Mouse (Mus musculus) gastrocnemius, adult 18-20 months (tissue): ENCODE measurements at regions not wholly inside any gene's neighbourhood (a gene's known extent, or its start where the extent isn't known, plus 50 kb on each side); places are given as distances from the start of the nearest gene placed in this dataset.

Experiments
- DNase-seq: peaks from one replicate; pipeline ENCODE4 v3.0.0; 2021; ENCODE audit warnings: low spot score

GRCm38 (mm10) chr14:33794262-33794661, 129.1 kb upstream of the Gdf10 start:
- DNase-seq: no peak

DNA sequence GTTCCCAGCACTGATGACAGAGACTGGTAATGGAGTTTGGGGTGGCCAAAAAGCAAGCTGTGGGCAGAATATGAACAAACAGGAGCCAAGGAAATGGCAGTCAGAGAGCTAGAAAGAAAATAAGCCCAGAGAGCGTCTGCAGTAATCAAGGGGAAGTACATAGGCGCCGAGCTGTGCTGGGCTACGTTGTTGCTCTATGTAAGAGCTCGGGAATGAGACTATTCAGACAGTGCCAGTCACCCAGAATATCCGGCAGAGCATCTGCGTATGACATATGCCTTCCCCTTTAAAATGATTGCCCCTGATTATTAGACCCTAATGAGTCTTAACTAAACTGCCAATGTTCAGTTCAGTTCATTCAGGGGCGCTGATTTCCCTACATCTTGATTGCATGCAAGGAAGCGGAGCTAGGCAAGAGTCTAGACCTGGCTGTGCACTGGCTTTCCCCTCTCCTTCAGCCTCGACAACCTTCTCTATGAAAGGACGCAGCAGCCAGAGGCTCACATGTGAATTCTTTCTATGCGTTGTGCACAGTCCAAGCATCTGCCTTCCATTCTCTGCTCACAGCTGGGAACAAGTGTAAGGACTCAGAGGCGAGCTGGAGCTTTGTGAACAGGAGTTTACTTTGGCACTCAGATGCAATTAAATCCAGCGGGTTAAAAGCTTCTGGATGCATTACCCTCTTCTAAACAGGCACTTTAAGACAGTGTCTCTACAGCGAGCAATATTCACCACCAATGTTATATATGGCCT, 125.7 kb upstream of the Gdf10 start:
- DNase-seq: no peak

DNA sequence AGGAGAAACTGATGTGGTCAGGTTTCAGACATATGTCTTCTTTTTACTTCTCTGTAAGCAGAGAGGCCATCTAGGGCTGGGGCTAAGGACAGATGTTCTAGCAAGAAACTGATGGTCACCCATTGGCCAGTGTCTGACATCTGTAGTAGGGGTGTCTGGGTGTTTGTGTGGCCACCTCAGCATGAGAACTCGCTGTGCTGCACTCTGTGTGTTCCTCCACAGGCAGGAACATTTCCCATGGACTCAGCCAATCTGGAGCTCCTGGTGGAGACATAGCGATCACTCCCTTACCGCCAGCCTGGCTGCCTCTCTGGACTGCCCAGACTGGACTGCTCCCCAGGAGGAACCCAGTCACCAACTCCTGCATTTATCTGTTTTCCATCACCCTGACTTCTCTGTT, 119.1 kb upstream of the Gdf10 start:
- peak; percentile 56 for DNase-seq

DNA sequence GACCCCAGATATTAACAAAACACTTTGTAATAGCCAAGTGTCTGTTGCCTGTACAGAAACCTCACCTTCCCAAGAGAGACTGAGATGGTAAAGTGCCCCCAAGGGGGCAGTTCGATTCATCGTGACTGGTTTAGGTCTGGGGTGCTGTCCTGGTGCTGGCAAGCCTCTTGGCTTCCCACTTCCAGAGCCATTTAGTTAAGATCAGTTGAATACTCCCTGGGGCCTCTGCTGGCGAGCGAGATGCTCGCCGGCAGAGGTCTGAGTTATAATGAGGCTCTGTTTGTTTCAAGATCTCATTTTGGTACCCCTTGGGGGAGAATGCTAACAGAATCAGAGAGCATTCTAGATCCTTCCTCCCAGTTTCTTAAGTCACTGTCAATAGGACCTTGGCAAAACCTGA, 118.7 kb upstream of the Gdf10 start:
- peak; percentile 34 for DNase-seq

DNA sequence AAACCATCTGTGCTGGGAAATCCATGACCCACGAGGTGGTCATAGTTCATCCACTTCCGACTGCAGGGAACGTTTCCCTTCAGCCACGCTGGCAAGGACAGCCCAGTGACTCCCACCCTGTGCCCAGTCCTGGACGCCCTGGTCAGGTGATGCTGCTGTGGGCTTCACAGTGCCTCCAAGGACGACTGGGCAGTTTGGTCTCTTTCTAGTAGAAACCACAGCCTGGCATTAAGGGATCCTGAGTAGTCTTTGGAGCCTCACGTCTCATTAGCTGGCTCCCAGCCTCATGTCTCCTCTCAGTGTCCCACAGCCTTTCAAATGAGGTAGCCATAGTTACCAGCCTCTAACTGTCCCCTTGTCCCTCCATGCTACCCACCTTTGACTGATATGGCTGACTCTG, 116.2 kb upstream of the Gdf10 start:
- no peak for DNase-seq

DNA sequence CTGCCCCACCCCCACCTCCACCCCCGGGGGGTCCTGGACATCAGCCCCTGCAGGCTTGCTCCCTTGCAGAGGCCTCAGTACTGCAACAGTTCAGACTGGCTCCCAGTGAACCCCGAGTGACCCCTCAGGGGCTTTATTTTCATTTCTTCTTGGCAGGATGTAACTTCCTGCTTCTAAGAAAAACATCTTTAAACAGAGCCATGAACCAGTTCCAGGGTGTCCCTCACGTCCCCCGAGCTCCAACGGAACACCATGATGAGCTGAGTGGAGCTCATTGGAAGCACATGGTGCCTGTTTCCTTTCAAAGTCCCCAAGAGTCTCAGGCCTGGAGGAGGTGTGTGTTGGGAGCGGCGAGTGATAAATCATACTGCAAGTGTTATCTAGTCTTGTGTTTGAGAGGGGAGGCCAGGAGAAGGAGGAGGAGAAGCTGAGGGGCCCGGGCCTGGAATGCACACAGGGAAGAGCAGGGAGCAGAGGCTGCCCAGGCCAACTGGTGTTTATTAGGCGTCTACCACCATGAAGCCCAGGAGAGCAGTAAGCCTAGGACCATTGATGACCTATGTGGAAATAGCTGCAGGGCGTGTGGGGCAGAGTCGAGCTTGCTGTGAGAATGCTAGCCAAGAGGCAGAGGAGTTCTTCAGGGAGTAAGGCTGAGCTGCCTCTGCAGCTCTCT, 114.7 kb upstream of the Gdf10 start:
- peak; percentile 55 for DNase-seq

- DNase-seq: no peak
Measured at GRCm38 (mm10) chr14:33810584-33810983, 112.8 kb upstream of the Gdf10 start.

DNA sequence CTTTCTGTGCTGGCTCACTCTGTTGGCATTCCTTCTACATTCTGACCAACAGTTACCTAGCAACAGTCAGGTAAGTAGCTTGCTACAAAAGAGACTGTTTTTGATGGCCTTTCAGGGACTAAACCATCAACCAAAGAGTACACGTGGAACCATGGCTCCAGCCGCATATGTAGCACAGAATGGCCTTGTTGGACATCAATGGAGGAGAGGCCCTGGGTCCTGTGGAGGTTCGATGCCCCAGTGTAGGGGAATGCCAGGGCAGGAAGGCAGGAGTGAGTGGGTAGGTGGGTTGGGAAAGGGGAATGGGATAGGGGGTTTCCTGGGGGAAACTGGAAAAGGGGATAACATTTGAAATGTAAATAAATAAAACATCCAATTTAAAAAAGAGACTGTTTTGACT, 112.1 kb upstream of the Gdf10 start:
- DNase-seq: no peak

- DNase-seq: no peak
Measured at GRCm38 (mm10) chr14:33812266-33812665, 111.1 kb upstream of the Gdf10 start.

GRCm38 (mm10) chr14:33812772-33813171, 110.6 kb upstream of the Gdf10 start:
- no peak for DNase-seq

DNA sequence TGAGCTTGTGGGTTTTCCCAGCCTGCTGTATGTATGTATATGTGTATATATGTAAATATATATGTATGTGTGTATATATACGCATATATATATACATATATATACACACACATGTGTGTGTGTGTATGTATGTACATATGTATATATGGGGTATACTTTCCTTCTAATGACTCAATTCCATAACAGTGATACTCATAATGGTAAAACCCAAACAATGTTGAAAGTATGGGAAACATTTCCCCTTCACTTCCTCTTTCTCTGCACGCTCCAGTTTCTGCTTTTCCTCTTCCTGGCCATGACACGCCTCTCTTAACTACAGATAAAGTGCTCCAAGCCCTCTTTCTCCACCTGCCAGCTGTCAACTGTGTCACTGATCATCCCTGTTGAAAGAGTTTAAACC, 110.1 kb upstream of the Gdf10 start:
- no peak for DNase-seq

GRCm38 (mm10) chr14:33814107-33814506, 109.3 kb upstream of the Gdf10 start:
- DNase-seq: no peak

GRCm38 (mm10) chr14:33814599-33814998, 108.8 kb upstream of the Gdf10 start:
- no peak for DNase-seq

GRCm38 (mm10) chr14:33820541-33821260, 102.7 kb upstream of the Gdf10 start:
- DNase-seq: no peak

DNA sequence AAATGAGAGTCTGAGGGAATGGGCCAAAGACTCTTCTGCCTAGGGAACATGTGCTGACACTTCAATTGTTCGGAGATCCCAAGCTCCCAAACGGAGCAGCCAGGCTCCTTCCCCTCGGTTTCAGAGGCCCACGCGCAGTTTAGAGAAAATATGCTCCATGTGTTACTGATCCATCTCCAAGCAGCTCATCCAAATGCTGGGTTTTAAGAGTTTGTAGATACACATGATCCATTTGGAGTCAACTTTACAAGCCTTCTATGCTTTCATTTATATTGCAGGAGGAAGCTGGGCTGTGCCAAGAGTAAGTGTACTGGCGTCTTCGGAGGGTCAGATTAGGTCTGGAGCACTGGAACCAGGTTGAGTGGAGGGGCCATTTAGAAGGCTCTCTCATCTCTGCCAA, 102.0 kb upstream of the Gdf10 start:
- no peak for DNase-seq

DNA sequence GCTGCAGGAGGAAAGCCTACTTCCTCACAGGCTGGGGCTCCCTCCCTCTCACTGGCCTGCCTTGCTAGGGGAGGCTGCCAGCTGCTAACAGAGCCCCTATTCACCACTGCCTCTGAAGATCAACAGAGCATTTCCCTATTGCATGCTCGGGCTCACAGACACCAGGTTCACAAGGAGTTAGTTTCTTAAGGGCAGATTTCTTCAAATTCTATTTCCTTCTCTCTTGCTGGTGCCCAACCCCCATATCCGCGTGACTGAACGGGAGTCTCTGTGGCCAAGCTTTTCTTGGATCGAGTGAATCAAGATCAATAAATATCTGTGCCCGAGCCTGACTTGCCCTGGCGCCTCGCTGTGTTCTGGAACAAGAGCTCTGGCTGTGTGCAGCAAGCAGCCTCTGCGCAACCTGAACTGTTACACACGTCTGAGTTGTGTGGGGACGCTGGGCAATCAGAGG, 98.9 kb upstream of the Gdf10 start:
- DNase-seq: no peak

- no peak for DNase-seq
Measured at GRCm38 (mm10) chr14:33826003-33826644, 97.3 kb upstream of the Gdf10 start.

GRCm38 (mm10) chr14:33832650-33833319, 90.6 kb upstream of the Gdf10 start:
- DNase-seq: no peak

DNA sequence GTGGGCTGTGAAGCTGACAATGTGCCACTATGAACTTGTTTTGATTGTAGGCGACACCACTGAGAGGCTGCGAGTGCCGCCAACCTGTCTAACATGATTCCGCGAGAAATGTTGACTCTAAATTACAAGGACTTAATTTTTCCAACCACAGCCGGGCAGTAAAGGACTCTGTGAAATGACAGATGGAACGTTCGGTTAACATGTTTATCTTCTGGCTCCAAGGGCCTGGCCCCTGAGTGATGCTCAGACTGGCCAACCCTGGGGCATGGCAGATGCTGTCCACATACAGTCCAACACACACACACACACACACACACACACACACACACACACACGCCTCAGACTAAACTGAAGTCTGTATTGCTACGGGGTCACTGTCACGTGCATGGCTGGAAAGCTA, 87.0 kb upstream of the Gdf10 start:
- no peak for DNase-seq

DNA sequence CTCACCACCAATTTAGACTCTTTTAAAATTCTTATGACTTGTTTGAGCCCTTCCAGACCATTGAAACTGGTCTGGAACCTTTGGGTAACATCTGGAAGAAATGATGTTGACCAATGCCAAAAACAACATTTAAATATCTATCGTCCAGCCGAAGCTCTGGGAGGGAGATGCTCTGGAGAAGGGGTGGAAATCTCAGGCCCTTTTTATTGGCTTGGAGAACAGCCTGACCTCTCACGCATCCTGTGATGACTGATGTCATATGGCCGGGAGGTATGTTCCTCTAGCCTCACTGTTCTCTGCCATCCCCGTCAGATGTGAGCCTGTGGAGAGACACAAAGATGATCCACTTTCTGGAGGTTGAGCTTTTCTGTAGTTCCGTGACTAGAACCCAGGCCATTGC, 81.6 kb upstream of the Gdf10 start:
- DNase-seq: peak; percentile 27

DNA sequence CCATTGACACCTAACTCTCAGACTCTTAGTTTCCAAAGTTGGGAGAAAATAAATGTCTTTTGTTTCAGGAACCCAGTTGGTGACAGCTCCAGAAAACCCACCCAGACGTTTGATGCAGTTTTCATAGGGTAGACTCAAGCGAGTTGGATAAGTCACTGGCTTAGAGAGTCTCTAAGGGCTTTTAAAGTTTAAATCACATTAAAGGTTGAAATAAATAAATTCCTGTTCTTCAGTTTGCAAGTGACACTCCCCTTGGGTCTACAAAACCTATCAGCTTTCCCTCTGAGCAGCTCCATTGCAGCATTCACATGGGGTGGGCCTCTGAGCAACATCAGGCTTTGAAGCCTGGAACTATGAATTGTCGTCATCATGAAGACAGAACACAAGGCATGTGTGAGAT, 69.9 kb upstream of the Gdf10 start:
- DNase-seq: no peak

GRCm38 (mm10) chr14:33854181-33854580, 69.2 kb upstream of the Gdf10 start:
- DNase-seq: peak; percentile 68
